Mouse (Mus musculus) limb, embryonic 14.5 days (tissue): ENCODE data around the gene Tchp. TPM values are rescaled to one million over a fixed set of nuclear protein-coding genes. Genes with fewer than 3 reads are reported as not detected.

Experiments used
- ATAC-seq: fragments of 200-750 bp; cut with Nextera tagmentation; 2 replicates; pipeline ENCODE4 v1.8.0; 2017; ENCODE audit warnings: low read depth, moderate number of reproducible peaks, moderate TSS enrichment; ENCODE audit not compliant: low FRiP score
- DNase-seq: peaks from one replicate; pipeline ENCODE4 v3.0.0-alpha.2; 2015; ENCODE audit warnings: low spot score
- H3K27ac ChIP-seq: fragments of 300-500 bp; sonication (generic); replicated peaks from 2 replicates; pipeline ENCODE4 v1.5.1; 2014; ENCODE audit warnings: low read depth, mild to moderate bottlenecking, low read length, moderate library complexity, mixed read lengths
- H3K27me3 ChIP-seq: fragments of 300-500 bp; sonication (generic); 2 replicates; pipeline ENCODE4 v1.6.1; 2014; ENCODE audit warnings: low read length, mixed read lengths; ENCODE audit not compliant: control insufficient read depth, insufficient read depth
- H3K36me3 ChIP-seq: fragments of 300-500 bp; sonication (generic); 2 replicates; pipeline ENCODE4 v1.6.1; 2014; ENCODE audit warnings: mild to moderate bottlenecking, low read length, moderate library complexity, mixed read lengths; ENCODE audit not compliant: control insufficient read depth, insufficient read depth
- H3K4me1 ChIP-seq: fragments of 300-500 bp; sonication (generic); 2 replicates; pipeline ENCODE4 v1.6.1; 2014; ENCODE audit warnings: antibody characterized with exemption, low read length, mixed read lengths; ENCODE audit not compliant: control insufficient read depth, insufficient read depth
- H3K4me2 ChIP-seq: fragments of 300-500 bp; sonication (generic); replicated peaks from 2 replicates; pipeline ENCODE4 v1.6.1; 2014; ENCODE audit warnings: low read depth, mild to moderate bottlenecking, low read length, moderate library complexity; ENCODE audit not compliant: severe bottlenecking
- H3K4me3 ChIP-seq: fragments of 300-500 bp; sonication (generic); replicated peaks from 2 replicates; pipeline ENCODE4 v1.5.1; 2014; ENCODE audit warnings: low read length
- H3K9ac ChIP-seq: fragments of 300-500 bp; sonication (generic); 2 replicates; pipeline ENCODE4 v1.6.1; 2014; ENCODE audit warnings: mild to moderate bottlenecking, low read depth, low read length, moderate library complexity; ENCODE audit not compliant: severe bottlenecking
- H3K9me3 ChIP-seq: fragments of 300-500 bp; sonication (generic); 2 replicates; pipeline ENCODE4 v1.6.1; 2016; ENCODE audit warnings: low read length; ENCODE audit not compliant: control insufficient read depth
- POLR2A ChIP-seq: fragments of 200-500 bp; IDR thresholded peaks from 2 replicates; pipeline ENCODE4 v1.8.0; 2012; ENCODE audit warnings: inconsistent platforms, mild to moderate bottlenecking, moderate library complexity, borderline replicate concordance; ENCODE audit not compliant: insufficient read depth, insufficient read length; ENCODE audit errors: extremely low read depth
- WGBS: fragments of 180-500 bp; shearing (Covaris S2); extraction: QIAGEN DNeasy Blood & Tissue Kit; methylation state at CpG from one replicate; pipeline ENCODE4 v1.1.7; 2014; 5-methylcytosine and 5-hydroxymethylcytosine counted together
- polyA plus RNA-seq, 2 experiments: library from polyadenylated mRNA; depleted of rRNA in 1 of 2; stranded (reverse) in 1 of 2; unstranded in 1 of 2; fragments of >200 nt; fragmentation: Nextera tagmentation in 1 of 2; extraction: Ambion mirVana in 1 of 2; gene quantifications; 2 replicates each; pipeline versions ENCODE4 v1.2.1 to v1.2.3; 2012 to 2014

The Tchp gene
- polyA plus RNA-seq, 2 experiments: 10.7 to 33.6 TPM

DNA sequence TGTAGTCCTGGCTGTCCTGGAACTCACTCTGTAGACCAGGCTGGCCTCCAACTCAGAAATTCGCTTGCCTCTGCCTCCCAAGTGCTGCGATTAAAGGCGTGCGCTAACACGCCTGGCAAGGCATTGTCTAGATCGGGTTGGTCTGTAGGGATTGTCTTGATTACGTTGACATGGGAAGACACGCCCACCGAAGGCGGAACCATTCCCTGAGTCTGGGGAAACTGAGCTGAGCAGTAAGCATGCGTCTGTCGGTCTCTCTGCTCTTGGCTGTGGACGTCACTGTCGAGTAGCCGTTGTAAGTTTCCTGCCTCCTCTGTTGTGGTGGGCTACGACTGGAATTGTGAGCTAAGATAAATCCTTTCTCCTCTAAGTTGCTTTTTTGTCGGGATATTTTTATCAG is 10.6 kb upstream of the Tchp start:
- ATAC-seq (no peak), DNase-seq (no peak)
- 81% methylated on average over 17 of the region's 17 CpGs for WGBS
- TF ChIP-seq POLR2A: no peak
- H3K27ac ChIP-seq: no peak overlapping the region
- no peak overlapping the region for H3K4me2 ChIP-seq
- no peaks in the 10 kb centered on the region for H3K9me3 ChIP-seq
- H3K27me3 ChIP-seq: no peaks in the 10 kb centered on the region
- H3K36me3 ChIP-seq: no peaks in the 10 kb centered on the region
- no peak overlapping the region for H3K9ac ChIP-seq
- H3K4me1 ChIP-seq: no peaks in the 10 kb centered on the region
- no peak overlapping the region for H3K4me3 ChIP-seq

GRCm38 (mm10) chr5:114698044-114698746 is 9.4 kb upstream of the Tchp start:
- Histone ChIP-seq H3K4me3 (no peak overlapping the region), H3K9me3 (no peaks in the 10 kb centered on the region), H3K4me1 (no peaks in the 10 kb centered on the region), H3K4me2 (no peak overlapping the region), H3K27me3 (no peaks in the 10 kb centered on the region), H3K9ac (no peak overlapping the region), H3K36me3 (no peaks in the 10 kb centered on the region), H3K27ac (no peak overlapping the region)
- DNase-seq (no peak), ATAC-seq (no peak)
- 86% methylated on average over 19 of the region's 19 CpGs for WGBS
- TF ChIP-seq POLR2A: no peak

- TF ChIP-seq POLR2A: no peak
- DNase-seq: no peak
Measured at GRCm38 (mm10) chr5:114699015-114699414, 8.5 kb upstream of the Tchp start.

DNA sequence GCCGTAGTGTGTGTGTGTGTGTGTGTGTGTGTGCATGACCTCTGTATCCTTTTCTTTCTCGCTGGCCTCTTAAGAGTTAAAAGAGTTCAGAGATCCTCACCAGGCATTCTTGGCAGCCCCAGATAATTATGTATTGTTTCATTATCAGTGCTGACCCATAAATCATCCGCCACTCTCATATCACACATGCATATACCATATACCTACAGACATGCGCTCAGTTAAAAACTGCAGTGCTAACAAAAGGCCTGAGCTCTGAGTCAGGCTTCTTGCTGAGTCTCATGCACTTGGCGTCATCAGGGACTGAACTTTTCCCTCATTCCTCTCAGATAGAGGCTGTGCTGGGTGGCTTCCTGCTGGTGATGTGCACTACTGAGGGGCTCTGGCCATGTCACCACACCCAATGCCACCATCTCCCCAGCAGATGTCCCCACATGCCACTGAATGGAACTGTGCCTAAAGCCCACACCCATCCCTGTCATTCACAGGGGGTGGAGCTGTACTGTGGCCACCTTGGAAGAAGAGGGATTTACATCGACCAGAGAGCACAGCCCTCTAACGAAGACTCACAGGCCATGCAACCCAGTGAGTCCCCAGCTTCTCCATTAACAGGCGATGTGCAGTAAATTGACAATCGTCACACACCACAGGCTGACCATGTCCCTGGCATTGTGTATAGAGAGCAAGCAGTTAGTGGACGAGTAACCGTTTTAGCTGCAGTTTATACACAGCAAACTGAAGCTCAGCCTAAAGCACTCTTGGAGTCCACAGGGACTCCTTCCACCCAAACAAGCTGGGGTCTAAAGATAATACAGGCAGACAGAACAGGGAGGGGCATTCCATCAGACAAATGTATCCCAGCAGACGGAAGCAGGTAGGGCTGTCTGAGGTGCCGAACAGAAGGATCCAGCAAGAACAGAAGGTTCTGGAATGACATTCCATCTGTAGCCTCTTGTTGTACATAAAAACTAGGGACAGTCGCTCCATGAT is 4.9 kb upstream of the Tchp start:
- H3K27me3 ChIP-seq: no peaks in the 10 kb centered on the region
- no peaks in the 10 kb centered on the region for H3K9me3 ChIP-seq
- H3K36me3 ChIP-seq: no peaks in the 10 kb centered on the region
- H3K27ac ChIP-seq: no peak overlapping the region
- H3K4me2 ChIP-seq: no peak overlapping the region
- DNase-seq (peak; percentile 16), ATAC-seq (peak; percentile 38; the same call in 1 of the 2 replicates)
- no peak overlapping the region for H3K4me3 ChIP-seq
- H3K4me1 ChIP-seq: no peaks in the 10 kb centered on the region
- no peak for TF ChIP-seq POLR2A
- no peak overlapping the region for H3K9ac ChIP-seq
- 62% methylated on average over 14 of the region's 14 CpGs for WGBS

More at GRCm38 (mm10) chr5:114699015-114699414, 8.5 kb upstream of the Tchp start:
- no peak overlapping the region for H3K9ac ChIP-seq
- no peak for ATAC-seq
- H3K36me3 ChIP-seq: no peaks in the 10 kb centered on the region
- H3K4me3 ChIP-seq: no peak overlapping the region
- 62% methylated on average over 7 of the region's 7 CpGs for WGBS
- H3K9me3 ChIP-seq: no peaks in the 10 kb centered on the region
- no peak overlapping the region for H3K4me2 ChIP-seq
- H3K27ac ChIP-seq: no peak overlapping the region
- no peaks in the 10 kb centered on the region for H3K4me1 ChIP-seq
- no peaks in the 10 kb centered on the region for H3K27me3 ChIP-seq

DNA sequence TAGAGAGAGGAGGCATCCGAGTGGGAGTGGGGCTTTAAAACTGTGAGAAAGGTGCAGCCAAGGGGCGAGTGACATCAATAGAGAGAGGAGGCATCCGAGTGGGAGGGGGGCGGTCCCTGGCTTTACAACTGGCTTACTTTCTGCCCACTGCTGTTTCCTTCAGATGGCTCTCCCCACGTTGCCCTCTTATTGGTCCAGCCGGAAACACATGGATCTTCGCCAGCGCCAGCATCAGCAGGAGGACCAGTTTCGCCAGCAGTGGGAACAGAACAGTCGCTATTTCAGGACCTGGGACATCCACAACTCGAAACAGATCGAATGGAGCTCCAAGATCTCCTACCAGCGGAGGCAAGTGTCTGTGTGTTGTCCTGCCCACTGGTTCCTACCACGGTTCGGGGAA is 931 bp downstream of the Tchp start:
- TF ChIP-seq POLR2A: no peak

More for the DNA sequence above, 931 bp downstream of the Tchp start:
- WGBS: 52% methylated on average over 15 of the region's 15 CpGs
- ATAC-seq (no peak), DNase-seq (no peak)
- peaks cover 37% of the 10 kb centered on the region for H3K36me3 ChIP-seq
- H3K27ac ChIP-seq: no peak overlapping the region
- peak overlapping the region; percentile 87 for H3K4me3 ChIP-seq
- peak overlapping the region; percentile 78 for H3K4me2 ChIP-seq
- H3K4me1 ChIP-seq: peaks cover 6% of the 10 kb centered on the region
- H3K9me3 ChIP-seq: no peaks in the 10 kb centered on the region
- H3K9ac ChIP-seq: peak overlapping the region; percentile 76; the same call in 1 of the 2 replicates
- no peaks in the 10 kb centered on the region for H3K27me3 ChIP-seq
